Mouse (Mus musculus) forebrain, postnatal 0 days (tissue): ENCODE data around the gene Lman1l. TPM values are rescaled to one million over a fixed set of nuclear protein-coding genes. Genes with fewer than 3 reads are reported as not detected.
A peak's percentile ranks its signal among the peaks of the same experiment; 100 is the strongest.

Experiments
- ATAC-seq: fragments of 200-750 bp; cut with Nextera tagmentation; 2 replicates; pipeline ENCODE4 v1.8.0; 2017; ENCODE audit warnings: mild to moderate bottlenecking, moderate library complexity
- DNase-seq: peaks from one replicate; pipeline ENCODE4 v3.0.0-alpha.2; 2015
- H3K27ac ChIP-seq: fragments of 300-500 bp; sonication (generic); 2 replicates; pipeline ENCODE4 v1.5.1; 2014; ENCODE audit warnings: low read depth, mild to moderate bottlenecking, antibody characterized with exemption, low read length, moderate library complexity, mixed read lengths
- H3K27me3 ChIP-seq: fragments of 300-500 bp; sonication (generic); 2 replicates; pipeline ENCODE4 v1.6.1; 2014; ENCODE audit warnings: mild to moderate bottlenecking, low read length, mixed read lengths; ENCODE audit not compliant: insufficient read depth
- H3K36me3 ChIP-seq: fragments of 300-500 bp; sonication (generic); 2 replicates; pipeline ENCODE4 v1.6.1; 2014; ENCODE audit warnings: mild to moderate bottlenecking, moderate library complexity; ENCODE audit not compliant: insufficient read depth
- H3K4me1 ChIP-seq: fragments of 300-500 bp; sonication (generic); 2 replicates; pipeline ENCODE4 v1.6.1; 2014; ENCODE audit warnings: antibody characterized with exemption; ENCODE audit not compliant: insufficient read depth
- H3K4me2 ChIP-seq: fragments of 300-500 bp; sonication (generic); 2 replicates; pipeline ENCODE4 v1.6.1; 2014; ENCODE audit warnings: low read depth, mild to moderate bottlenecking, moderate library complexity
- H3K4me3 ChIP-seq: fragments of 300-500 bp; sonication (generic); 2 replicates; pipeline ENCODE4 v1.5.1; 2014; ENCODE audit warnings: low read depth, low read length, mixed read lengths
- H3K9ac ChIP-seq: fragments of 300-500 bp; sonication (generic); 2 replicates; pipeline ENCODE4 v1.6.1; 2014; ENCODE audit warnings: mild to moderate bottlenecking
- H3K9me3 ChIP-seq: fragments of 300-500 bp; sonication (generic); 2 replicates; pipeline ENCODE4 v1.6.1; 2016; ENCODE audit warnings: low read length
- CTCF ChIP-seq: sonication (generic); IDR thresholded peaks from 2 replicates; pipeline ENCODE4 v1.5.1; 2016; ENCODE audit warnings: antibody characterized with exemption, control low read depth, low read depth
- WGBS: fragments of 180-500 bp; shearing (Covaris S2); extraction: QIAGEN DNeasy Blood & Tissue Kit; methylation state at CpG from one replicate; pipeline ENCODE4 v1.1.7; 2014; 5-methylcytosine and 5-hydroxymethylcytosine counted together
- polyA plus RNA-seq: library from polyadenylated mRNA; unstranded; fragments of >200 nt; fragmentation: Nextera tagmentation; extraction: Ambion mirVana; gene quantifications from 2 replicates; pipeline ENCODE4 v1.2.1, GENCODE M21; 2015
- total RNA-seq: library from RNA; depleted of rRNA; stranded (reverse); fragments of >200 nt; gene quantifications from 2 replicates; pipeline ENCODE4 v1.2.3, GENCODE M21; 2014

Gene Lman1l
- total and polyA plus RNA-seq, 2 experiments from 2014 or later: not detected

DNA sequence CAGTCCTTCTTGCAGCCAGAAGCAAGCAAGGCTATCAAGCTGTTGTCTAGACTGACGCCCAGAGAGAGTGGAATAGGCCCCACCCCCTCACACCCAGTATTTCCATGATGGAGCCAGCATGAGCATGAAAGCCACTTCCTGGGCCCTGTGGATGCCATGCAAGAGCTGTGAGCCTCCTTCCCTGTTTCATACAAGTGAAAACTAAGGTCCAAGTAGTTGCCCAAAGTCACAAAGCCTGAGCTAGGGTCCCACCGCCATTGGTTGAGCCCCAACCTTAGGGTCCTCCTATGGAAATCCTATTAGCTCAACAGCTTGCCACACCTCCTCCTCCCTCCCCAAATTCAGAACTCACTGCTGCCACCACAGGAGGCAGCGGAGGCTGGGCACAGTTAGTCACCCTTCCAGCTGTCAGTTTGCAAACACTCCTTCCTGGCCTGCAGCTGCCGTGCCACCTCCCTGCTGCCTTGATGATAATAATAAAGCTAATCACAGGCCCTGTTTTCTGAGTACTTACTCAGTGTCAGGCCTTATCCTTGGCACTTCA, 13.0 kb upstream of the Lman1l start:
- 26% methylated on average over 4 of the region's 4 CpGs for WGBS
- Histone ChIP-seq H3K9me3 (no peaks in the 10 kb centered on the region), H3K27me3 (no peaks in the 10 kb centered on the region), H3K4me2 (no peak overlapping the region), H3K9ac (no peak overlapping the region), H3K27ac (no peak overlapping the region), H3K4me1 (peaks cover 4% of the 10 kb centered on the region; the same call in 1 of the 2 replicates), H3K36me3 (peaks cover 39% of the 10 kb centered on the region), H3K4me3 (no peak overlapping the region)
- ATAC-seq (peak; percentile 49), DNase-seq (no peak)
- peak; percentile 40; the same call in 1 of the 2 replicates for TF ChIP-seq CTCF

DNA sequence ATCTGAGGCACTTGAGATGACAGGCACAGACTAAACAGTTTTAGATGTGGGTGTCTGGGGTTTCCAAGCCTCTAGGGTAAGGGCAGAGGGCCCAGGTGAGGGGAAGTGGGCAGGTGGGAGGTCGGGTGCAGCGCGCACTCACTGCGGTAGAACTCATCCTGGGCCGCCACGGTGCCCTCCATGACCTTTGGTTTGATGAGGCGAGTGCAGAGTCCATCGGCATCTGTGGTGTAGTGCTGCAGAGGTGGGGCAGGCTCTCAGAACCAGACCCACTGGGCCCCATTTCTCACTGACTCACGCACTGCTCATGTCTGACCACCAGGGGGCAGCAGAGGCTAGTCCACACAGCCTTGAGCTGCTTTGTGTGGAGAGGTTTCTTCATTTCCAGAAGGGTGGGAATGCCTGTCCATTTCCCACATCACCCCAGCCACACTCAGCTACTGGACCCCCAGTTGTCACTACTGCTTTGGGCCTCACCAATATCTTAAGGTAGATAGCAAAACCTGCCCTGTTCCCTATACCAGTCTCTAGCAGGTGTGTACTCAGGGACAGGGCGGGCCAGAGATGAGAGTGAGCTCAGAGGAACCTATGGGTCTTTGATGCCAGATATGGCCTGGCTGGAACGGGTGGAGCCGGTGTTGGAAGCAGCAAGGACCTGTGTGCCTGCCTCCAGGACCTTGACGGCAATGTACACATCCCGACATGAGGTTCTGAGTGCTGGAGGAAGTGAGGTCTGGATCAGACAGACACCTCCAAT, 8.7 kb upstream of the Lman1l start:
- 72% methylated on average over 14 of the region's 14 CpGs for WGBS
- H3K27ac ChIP-seq: peak overlapping the region; percentile 21; the same call in 1 of the 2 replicates
- peak; percentile 99 for TF ChIP-seq CTCF

DNA sequence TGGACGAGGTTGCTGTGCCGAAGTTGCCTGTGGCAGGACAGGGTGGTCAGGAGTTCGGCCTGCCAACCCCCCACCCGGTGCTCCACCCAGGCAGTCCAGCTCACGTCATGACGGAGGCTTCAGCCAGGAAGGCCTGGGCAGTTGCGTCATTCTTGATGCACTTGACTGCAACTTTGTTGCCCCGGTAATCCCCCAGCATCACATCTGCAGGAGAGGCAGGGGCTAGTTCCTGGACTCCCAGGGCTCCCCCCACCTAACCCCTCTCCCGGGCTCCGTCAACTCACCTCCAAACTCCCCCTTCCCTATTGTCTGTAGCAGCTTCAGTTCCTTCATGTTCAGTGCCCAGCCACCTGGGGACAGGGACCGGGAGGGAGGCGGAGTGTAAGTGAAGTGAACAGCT, 8.1 kb upstream of the Lman1l start:
- no peaks in the 10 kb centered on the region for H3K4me1 ChIP-seq
- H3K27ac ChIP-seq: no peak overlapping the region
- peaks cover 76% of the 10 kb centered on the region for H3K36me3 ChIP-seq
- H3K27me3 ChIP-seq: no peaks in the 10 kb centered on the region
- H3K9ac ChIP-seq: no peak overlapping the region
- no peak overlapping the region for H3K4me2 ChIP-seq
- no peaks in the 10 kb centered on the region for H3K9me3 ChIP-seq
- ATAC-seq (no peak), DNase-seq (no peak)
- WGBS: 90% methylated on average over 12 of the region's 12 CpGs
- no peak for TF ChIP-seq CTCF
- H3K4me3 ChIP-seq: no peak overlapping the region

More for the DNA sequence above, 8.7 kb upstream of the Lman1l start:
- peak; percentile 83 for ATAC-seq
- Histone ChIP-seq H3K27me3 (no peaks in the 10 kb centered on the region), H3K36me3 (peaks cover 76% of the 10 kb centered on the region), H3K9me3 (no peaks in the 10 kb centered on the region), H3K4me3 (no peak overlapping the region), H3K4me2 (no peak overlapping the region), H3K4me1 (no peaks in the 10 kb centered on the region), H3K9ac (no peak overlapping the region)
- peak; percentile 86 for DNase-seq

DNA sequence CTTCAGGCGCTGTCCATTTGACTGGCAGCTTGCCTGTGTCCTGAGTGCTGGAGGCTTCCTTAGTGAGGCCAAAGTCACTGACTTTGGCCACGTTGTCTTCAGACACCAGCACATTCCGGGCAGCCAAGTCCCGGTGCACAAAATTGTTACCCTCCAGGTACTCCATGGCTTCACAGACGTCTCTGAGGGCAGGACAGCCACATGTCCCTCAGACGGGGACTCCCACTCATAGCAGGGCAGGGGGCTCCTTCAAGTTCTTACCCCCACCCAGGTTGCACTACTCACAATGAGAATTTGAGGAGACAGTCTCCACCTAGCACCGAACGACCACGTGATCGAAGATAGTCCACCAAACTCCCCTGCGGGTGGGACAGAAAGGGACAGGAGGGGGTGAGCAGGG, 7.3 kb upstream of the Lman1l start:
- Histone ChIP-seq H3K4me3 (no peak overlapping the region), H3K27me3 (no peaks in the 10 kb centered on the region), H3K9ac (no peak overlapping the region), H3K36me3 (peaks cover 76% of the 10 kb centered on the region), H3K4me2 (no peak overlapping the region), H3K9me3 (no peaks in the 10 kb centered on the region), H3K4me1 (no peaks in the 10 kb centered on the region), H3K27ac (no peak overlapping the region)
- DNase-seq: no peak
- no peak for TF ChIP-seq CTCF
- WGBS: 91% methylated on average over 11 of the region's 11 CpGs
- ATAC-seq: no peak

DNA sequence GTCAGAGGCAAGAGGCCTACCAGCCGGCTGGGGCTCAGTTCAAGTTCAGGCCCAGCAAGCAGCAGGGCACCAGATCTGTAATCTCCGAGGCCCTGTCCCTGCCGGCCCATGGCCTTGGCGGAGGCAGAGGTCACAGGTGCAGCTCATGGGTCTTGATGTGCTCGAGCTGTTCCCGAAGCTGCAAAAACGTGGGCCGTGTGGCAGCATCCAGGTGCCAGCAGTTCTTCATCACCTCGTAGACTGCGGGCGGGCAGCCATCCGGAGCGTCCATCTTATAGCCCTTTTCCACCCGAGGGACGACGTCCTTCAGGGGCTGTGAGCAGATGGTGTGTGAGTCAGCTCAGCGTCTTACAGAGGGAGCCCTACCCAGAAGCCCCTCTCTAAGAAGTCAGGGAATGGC, 6.6 kb upstream of the Lman1l start:
- Histone ChIP-seq H3K27me3 (no peaks in the 10 kb centered on the region), H3K4me3 (no peak overlapping the region), H3K4me2 (no peak overlapping the region), H3K36me3 (peaks cover 74% of the 10 kb centered on the region), H3K9me3 (no peaks in the 10 kb centered on the region), H3K27ac (no peak overlapping the region), H3K9ac (no peak overlapping the region), H3K4me1 (no peaks in the 10 kb centered on the region)
- DNase-seq: no peak
- no peak for ATAC-seq
- no peak for TF ChIP-seq CTCF
- 95% methylated on average over 17 of the region's 17 CpGs for WGBS

DNA sequence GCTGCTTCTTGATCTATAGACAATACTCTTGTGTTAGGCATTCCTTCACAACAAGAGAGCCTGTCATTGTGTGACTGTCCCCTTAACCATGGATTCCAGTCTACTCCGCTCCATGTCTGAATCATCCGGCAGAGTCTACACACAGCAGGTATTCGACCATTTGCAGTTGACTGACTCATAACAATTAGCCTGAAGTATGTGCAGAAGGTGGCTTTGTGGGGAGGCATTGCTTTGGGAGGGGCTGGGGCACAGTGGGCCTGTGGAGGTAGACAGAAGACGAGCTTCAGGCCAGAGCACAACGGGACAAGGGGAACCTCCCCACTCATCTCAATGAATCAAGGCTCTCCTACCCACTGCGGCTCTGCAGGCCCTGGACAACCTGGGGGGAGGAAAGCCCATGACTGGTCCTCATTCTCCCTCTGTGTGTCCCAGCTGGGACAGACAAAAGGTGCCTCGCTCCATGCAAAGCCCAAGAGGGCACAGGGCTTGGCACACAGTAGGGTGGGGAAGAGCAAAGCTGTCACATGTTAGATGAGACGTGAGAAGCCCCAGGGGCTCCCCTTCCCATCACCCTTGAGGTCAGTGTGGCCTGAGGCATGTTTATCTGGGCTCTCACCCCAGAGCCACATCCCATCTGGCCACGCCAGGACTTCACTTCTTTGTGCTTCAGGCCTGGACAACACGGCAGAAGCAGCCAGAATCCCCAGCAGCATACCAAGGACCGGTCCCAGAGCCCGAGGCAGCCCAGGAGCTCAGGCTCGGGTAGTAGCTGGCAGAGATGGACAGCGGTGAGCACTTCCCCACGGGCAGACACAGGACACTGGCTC, 5.3 kb upstream of the Lman1l start:
- Histone ChIP-seq H3K4me3 (no peak overlapping the region), H3K27ac (no peak overlapping the region), H3K27me3 (no peaks in the 10 kb centered on the region), H3K36me3 (peaks cover 61% of the 10 kb centered on the region), H3K9me3 (no peaks in the 10 kb centered on the region), H3K4me1 (no peaks in the 10 kb centered on the region), H3K9ac (no peak overlapping the region), H3K4me2 (no peak overlapping the region)
- no peak for TF ChIP-seq CTCF
- no peak for DNase-seq
- no peak for ATAC-seq
- WGBS: 72% methylated on average over 15 of the region's 15 CpGs

DNA sequence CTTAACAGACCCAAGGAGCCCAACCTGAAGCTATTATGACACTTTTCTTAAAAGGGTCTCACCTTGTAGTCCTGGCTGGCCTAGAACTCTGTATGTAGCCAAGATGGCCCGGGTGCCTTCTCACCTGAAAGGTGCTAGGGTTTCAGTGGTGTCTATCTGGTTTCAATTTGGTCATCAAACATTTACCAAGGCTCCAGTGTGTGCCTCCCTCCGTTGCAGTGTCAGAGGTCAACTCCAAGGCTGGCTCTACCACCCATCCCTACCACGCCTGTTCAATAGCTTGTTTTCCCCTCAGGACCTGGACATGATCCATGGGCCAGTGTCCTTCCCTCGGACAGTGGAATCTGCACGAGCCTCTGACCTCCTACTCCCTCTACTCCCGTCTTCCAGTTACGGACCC, 3.7 kb upstream of the Lman1l start:
- no peak for DNase-seq

More for the DNA sequence above, 3.7 kb upstream of the Lman1l start:
- no peak overlapping the region for H3K4me2 ChIP-seq
- 90% methylated on average over 7 of the region's 7 CpGs for WGBS
- H3K9me3 ChIP-seq: no peaks in the 10 kb centered on the region
- ATAC-seq: no peak
- no peak overlapping the region for H3K4me3 ChIP-seq
- H3K4me1 ChIP-seq: no peaks in the 10 kb centered on the region
- peaks cover 45% of the 10 kb centered on the region for H3K36me3 ChIP-seq
- TF ChIP-seq CTCF: no peak
- H3K27me3 ChIP-seq: no peaks in the 10 kb centered on the region
- H3K27ac ChIP-seq: no peak overlapping the region
- H3K9ac ChIP-seq: no peak overlapping the region
